8 mouse cellular contexts compared by ENCODE assay signal in genomic region chr17:29263417-29263816, GRCm38 (mm10). TPM values are rescaled to one million over a fixed set of nuclear protein-coding genes. Genes with fewer than 3 reads are reported as not detected.
DNase-seq lines count a peak whose midpoint lies in the region; ATAC-seq and TF ChIP-seq lines count a peak whose summit lies in the region.

No protein-coding gene starts in this region.

- H3K4me2 ChIP-seq in kidney, postnatal 0 days (ENCODE audit: low read length), result peak overlapping the region; percentile 87
- peak overlapping the region; percentile 85 for H3K4me2 ChIP-seq in intestine, embryonic 14.5 days (ENCODE audit: low read length)
- peak overlapping the region; percentile 63 for H3K4me2 ChIP-seq in midbrain, postnatal 0 days (ENCODE audit: low read depth, low read length, poor library complexity, severe bottlenecking)

- no peaks in the 10 kb centered on the region for H3K27me3 ChIP-seq in kidney, postnatal 0 days (ENCODE audit: insufficient read depth, low read length)
- no peaks in the 10 kb centered on the region for H3K27me3 ChIP-seq in embryonic facial prominence, embryonic 10.5 days (replicated peaks; ENCODE audit: low read depth, poor library complexity, severe bottlenecking)
- no peaks in the 10 kb centered on the region for H3K27me3 ChIP-seq in intestine, embryonic 14.5 days (replicated peaks; ENCODE audit: control insufficient read depth, insufficient read depth, low read length)
- no peaks in the 10 kb centered on the region for H3K27me3 ChIP-seq in midbrain, postnatal 0 days (ENCODE audit: insufficient read depth, low read length)

- peaks cover 7% of the 10 kb centered on the region for H3K36me3 ChIP-seq in kidney, postnatal 0 days (ENCODE audit: insufficient read depth, low read length)
- peaks cover 36% of the 10 kb centered on the region for H3K36me3 ChIP-seq in embryonic facial prominence, embryonic 10.5 days (replicated peaks)
- peaks cover 28% of the 10 kb centered on the region for H3K36me3 ChIP-seq in intestine, embryonic 14.5 days (ENCODE audit: control insufficient read depth, insufficient read depth, low read length)
- peaks cover 4% of the 10 kb centered on the region; the same call in 1 of the 2 replicates for H3K36me3 ChIP-seq in midbrain, postnatal 0 days (ENCODE audit: insufficient read depth, low read length)

- peaks cover 17% of the 10 kb centered on the region; the same call in 1 of the 2 replicates for H3K4me1 ChIP-seq in kidney, postnatal 0 days (replicated peaks; ENCODE audit: insufficient read depth, low read length)
- H3K4me1 ChIP-seq in embryonic facial prominence, embryonic 10.5 days, result peaks cover 53% of the 10 kb centered on the region
- peaks cover 21% of the 10 kb centered on the region; the same call in 1 of the 2 replicates for H3K4me1 ChIP-seq in intestine, embryonic 14.5 days (replicated peaks; ENCODE audit: control insufficient read depth, insufficient read depth, low read length)
- H3K4me1 ChIP-seq in midbrain, postnatal 0 days (ENCODE audit: insufficient read depth, low read length), result peaks cover 8% of the 10 kb centered on the region; the same call in 1 of the 2 replicates

- under 1% methylated on average over 14 of the region's 14 CpGs for WGBS in kidney, postnatal 0 days
- WGBS in embryonic facial prominence, embryonic 10.5 days, result 2% methylated on average over 14 of the region's 14 CpGs
- 1% methylated on average over 14 of the region's 14 CpGs for WGBS in intestine, embryonic 14.5 days
- WGBS in midbrain, postnatal 0 days, result under 1% methylated on average over 14 of the region's 14 CpGs

- H3K9me3 ChIP-seq in kidney, postnatal 0 days (replicated peaks; ENCODE audit: low read length), result no peaks in the 10 kb centered on the region
- H3K9me3 ChIP-seq in embryonic facial prominence, embryonic 10.5 days, result no peaks in the 10 kb centered on the region
- H3K9me3 ChIP-seq in intestine, embryonic 14.5 days (ENCODE audit: control insufficient read depth, low read length), result no peaks in the 10 kb centered on the region
- no peaks in the 10 kb centered on the region for H3K9me3 ChIP-seq in midbrain, postnatal 0 days (ENCODE audit: low read length)

- no peak for DNase-seq in kidney, postnatal 0 days (ENCODE audit: low spot score)
- no peak for DNase-seq in kidney, adult 11 months
- DNase-seq in embryonic facial prominence, embryonic 10.5 days (ENCODE audit: low spot score), result no peak
- no peak for DNase-seq in intestine, embryonic 14.5 days (ENCODE audit: low spot score)
- DNase-seq in midbrain, postnatal 0 days (ENCODE audit: low spot score), result no peak
- no peak for DNase-seq in adrenal gland, adult (ENCODE audit: inconsistent age in 2 of 2, low spot score in 1 of 2)
- DNase-seq in cerebellum, postnatal 10 days, result no peak
- DNase-seq in thymus, postnatal 4 days, result no peak

- peak overlapping the region; percentile 73 for H3K4me3 ChIP-seq in kidney, postnatal 0 days (replicated peaks; ENCODE audit: low read depth, low read length)
- peak overlapping the region; percentile 79 for H3K4me3 ChIP-seq in embryonic facial prominence, embryonic 10.5 days
- H3K4me3 ChIP-seq in intestine, embryonic 14.5 days (ENCODE audit: low read depth, low read length), result peak overlapping the region; percentile 81
- peak overlapping the region; percentile 75 for H3K4me3 ChIP-seq in midbrain, postnatal 0 days (ENCODE audit: low read depth, low read length)

- peak; percentile 3; the same call in 1 of the 2 replicates for ATAC-seq in kidney, postnatal 0 days (replicated peaks; ENCODE audit: low FRiP score, low read depth)
- peak; percentile 22 for ATAC-seq in intestine, embryonic 14.5 days (replicated peaks; ENCODE audit: low FRiP score, low TSS enrichment, low read depth)
- no peak; the same call in 1 of the 2 replicates for ATAC-seq in midbrain, postnatal 0 days (ENCODE audit: low FRiP score)

- no peak for TF ChIP-seq CTCF in kidney, postnatal 0 days (IDR thresholded peaks at IDR 0.05; ENCODE audit: low read depth)
- TF ChIP-seq CTCF in midbrain, postnatal 0 days (IDR thresholded peaks at IDR 0.05), result no peak

- H3K9ac ChIP-seq in kidney, postnatal 0 days (ENCODE audit: low read depth, low read length), result peak overlapping the region; percentile 84
- peak overlapping the region; percentile 91 for H3K9ac ChIP-seq in intestine, embryonic 14.5 days (ENCODE audit: low read length)
- peak overlapping the region; percentile 79 for H3K9ac ChIP-seq in midbrain, postnatal 0 days (replicated peaks; ENCODE audit: low read length, poor library complexity, severe bottlenecking)

- peak overlapping the region; percentile 98 for H3K27ac ChIP-seq in kidney, postnatal 0 days
- peak overlapping the region; percentile 97 for H3K27ac ChIP-seq in embryonic facial prominence, embryonic 10.5 days (replicated peaks)
- peak overlapping the region; percentile 99 for H3K27ac ChIP-seq in intestine, embryonic 14.5 days (ENCODE audit: low read depth)
- H3K27ac ChIP-seq in midbrain, postnatal 0 days (ENCODE audit: low read depth, low read length), result peak overlapping the region; percentile 93

RNA-seq across cellular contexts. Expression of gene Ppil1, which starts 0.6 kb away (rescaled TPM):
- 108 and 126 TPM in 2 replicates for polyA plus RNA-seq in kidney, postnatal 0 days (2015; fragmentation: Nextera tagmentation; extraction: Ambion mirVana)
- 219 and 227 TPM in 2 replicates for polyA plus RNA-seq in embryonic facial prominence, embryonic 10.5 days (2016; fragmentation: Nextera tagmentation; extraction: Ambion mirVana)
- polyA plus RNA-seq in intestine, embryonic 14.5 days (2014; fragmentation: Nextera tagmentation; extraction: Ambion mirVana), result 165 and 170 TPM in 2 replicates
- total RNA-seq in midbrain, postnatal 0 days (2014; rRNA removed), result 70.3 and 77.9 TPM in 2 replicates
- 95.7 and 103 TPM in 2 replicates for polyA plus RNA-seq in midbrain, postnatal 0 days (2015; fragmentation: Nextera tagmentation; extraction: Ambion mirVana)

RNA-seq across cellular contexts. Expression of gene BC004004, which starts 5.2 kb away (rescaled TPM):
- polyA plus RNA-seq in kidney, postnatal 0 days (2015; fragmentation: Nextera tagmentation; extraction: Ambion mirVana), result 131 TPM in 2 replicates
- polyA plus RNA-seq in embryonic facial prominence, embryonic 10.5 days (2016; fragmentation: Nextera tagmentation; extraction: Ambion mirVana), result 47.8 and 49.5 TPM in 2 replicates
- polyA plus RNA-seq in intestine, embryonic 14.5 days (2014; fragmentation: Nextera tagmentation; extraction: Ambion mirVana), result 72.4 and 77.4 TPM in 2 replicates
- total RNA-seq in midbrain, postnatal 0 days (2014; rRNA removed), result 120 and 128 TPM in 2 replicates
- polyA plus RNA-seq in midbrain, postnatal 0 days (2015; fragmentation: Nextera tagmentation; extraction: Ambion mirVana), result 146 and 152 TPM in 2 replicates

RNA-seq across cellular contexts. Expression of gene Cpne5, which starts 25.4 kb away (rescaled TPM):
- polyA plus RNA-seq in kidney, postnatal 0 days (2015; fragmentation: Nextera tagmentation; extraction: Ambion mirVana), result 5.3 and 5.8 TPM in 2 replicates
- polyA plus RNA-seq in embryonic facial prominence, embryonic 10.5 days (2016; fragmentation: Nextera tagmentation; extraction: Ambion mirVana), result 3.6 and 4.7 TPM in 2 replicates
- polyA plus RNA-seq in intestine, embryonic 14.5 days (2014; fragmentation: Nextera tagmentation; extraction: Ambion mirVana), result 12.9 and 14.6 TPM in 2 replicates
- 85.1 and 86.5 TPM in 2 replicates for total RNA-seq in midbrain, postnatal 0 days (2014; rRNA removed)
- polyA plus RNA-seq in midbrain, postnatal 0 days (2015; fragmentation: Nextera tagmentation; extraction: Ambion mirVana), result 88.9 and 90.2 TPM in 2 replicates

RNA-seq across cellular contexts. Expression of gene Pi16, which starts 54.1 kb away (rescaled TPM):
- 3.1 and 4.1 TPM in 2 replicates for polyA plus RNA-seq in kidney, postnatal 0 days (2015; fragmentation: Nextera tagmentation; extraction: Ambion mirVana)
- polyA plus RNA-seq in embryonic facial prominence, embryonic 10.5 days (2016; fragmentation: Nextera tagmentation; extraction: Ambion mirVana), result 0.65 and 0.91 TPM in 2 replicates
- 0.18 and 0.32 TPM in 2 replicates for polyA plus RNA-seq in intestine, embryonic 14.5 days (2014; fragmentation: Nextera tagmentation; extraction: Ambion mirVana)
- total RNA-seq in midbrain, postnatal 0 days (2014; rRNA removed), result 4.3 and 4.6 TPM in 2 replicates
- 3.3 and 4.0 TPM in 2 replicates for polyA plus RNA-seq in midbrain, postnatal 0 days (2015; fragmentation: Nextera tagmentation; extraction: Ambion mirVana)
